Mouse (Mus musculus) lung, embryonic 15.5 days (tissue): ENCODE data around the gene Mrtfa. TPM values are rescaled to one million over a fixed set of nuclear protein-coding genes. Genes with fewer than 3 reads are reported as not detected.

Experiments used
- ATAC-seq: fragments of 200-750 bp; cut with Nextera tagmentation; 2 replicates; pipeline ENCODE4 v1.8.0; 2017; ENCODE audit warnings: moderate number of reproducible peaks, borderline replicate concordance; ENCODE audit not compliant: low FRiP score, low TSS enrichment; ENCODE audit errors: extremely low read depth
- H3K27ac ChIP-seq: fragments of 300-500 bp; sonication (generic); 2 replicates; pipeline ENCODE4 v1.5.1; 2015; ENCODE audit warnings: moderate library complexity, mild to moderate bottlenecking, inconsistent platforms
- H3K27me3 ChIP-seq: fragments of 300-500 bp; sonication (generic); 2 replicates; pipeline ENCODE4 v1.6.1; 2015; ENCODE audit warnings: inconsistent platforms
- H3K36me3 ChIP-seq: fragments of 300-500 bp; sonication (generic); 2 replicates; pipeline ENCODE4 v1.6.1; 2015; ENCODE audit warnings: inconsistent platforms
- H3K4me1 ChIP-seq: fragments of 300-500 bp; sonication (generic); 2 replicates; pipeline ENCODE4 v1.6.1; 2015; ENCODE audit warnings: inconsistent platforms
- H3K4me2 ChIP-seq: fragments of 300-500 bp; sonication (generic); 2 replicates; pipeline ENCODE4 v1.6.1; 2015; ENCODE audit warnings: inconsistent platforms, mild to moderate bottlenecking, moderate library complexity
- H3K4me3 ChIP-seq: fragments of 300-500 bp; sonication (generic); 2 replicates; pipeline ENCODE4 v1.5.1; 2015; ENCODE audit warnings: mild to moderate bottlenecking, inconsistent platforms
- H3K9ac ChIP-seq: fragments of 300-500 bp; sonication (generic); 2 replicates; pipeline ENCODE4 v1.6.1; 2015; ENCODE audit warnings: inconsistent platforms
- H3K9me3 ChIP-seq: fragments of 300-500 bp; sonication (generic); 2 replicates; pipeline ENCODE4 v1.6.1; 2016; ENCODE audit warnings: inconsistent platforms
- WGBS: fragments of 180-500 bp; shearing (Covaris S2); methylation state at CpG from one replicate; pipeline ENCODE4 v1.1.7; 2015; 5-methylcytosine and 5-hydroxymethylcytosine counted together
- polyA plus RNA-seq: library from polyadenylated mRNA; unstranded; fragments of >200 nt; fragmentation: Nextera tagmentation; extraction: Ambion mirVana; gene quantifications from 2 replicates; pipeline ENCODE4 v1.2.1, GENCODE M21; 2015

Mrtfa gene
- polyA plus RNA-seq, 1 experiment from 2014 or later: 24.2 TPM

DNA sequence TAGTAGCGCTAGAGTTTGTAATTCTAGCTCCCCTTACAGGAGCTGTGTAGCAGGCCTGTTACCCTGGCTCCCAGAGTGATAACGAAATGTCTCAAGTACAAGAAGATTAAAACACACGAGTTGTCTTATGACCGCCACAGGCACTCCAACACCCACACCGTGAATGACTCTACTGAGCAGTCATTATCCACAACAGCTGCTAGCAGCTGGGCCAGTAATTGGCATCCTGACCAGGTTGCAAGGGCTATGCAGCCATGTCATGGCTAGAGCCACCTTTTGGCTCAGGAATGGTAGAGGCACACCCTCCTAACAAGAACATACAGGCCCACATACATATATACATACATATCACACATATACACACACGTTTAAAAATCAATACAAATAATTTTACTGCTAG lies 70.4 kb downstream of the Mrtfa start:
- Histone ChIP-seq H3K27me3 (no peaks in the 10 kb centered on the region), H3K27ac (no peak overlapping the region), H3K36me3 (0 out of 2 replicates have a peak, but pooled peaks cover 3% of the 10 kb centered on the region), H3K4me1 (no peaks in the 10 kb centered on the region), H3K4me3 (no peak overlapping the region), H3K9me3 (no peaks in the 10 kb centered on the region), H3K9ac (no peak overlapping the region), H3K4me2 (no peak overlapping the region)
- WGBS: 73% methylated on average over 6 of the region's 6 CpGs
- ATAC-seq: no peak

GRCm38 (mm10) chr15:81118226-81118625 lies 72.3 kb downstream of the Mrtfa start:
- 70% methylated on average over 4 of the region's 4 CpGs for WGBS
- no peak for ATAC-seq

GRCm38 (mm10) chr15:81112589-81112988 lies 78.0 kb downstream of the Mrtfa start:
- no peak for ATAC-seq
- no peak overlapping the region for H3K4me2 ChIP-seq
- H3K4me3 ChIP-seq: no peak overlapping the region
- H3K4me1 ChIP-seq: peaks cover 21% of the 10 kb centered on the region
- no peak overlapping the region for H3K9ac ChIP-seq
- H3K27me3 ChIP-seq: no peaks in the 10 kb centered on the region
- WGBS: 32% methylated on average over 6 of the region's 6 CpGs
- H3K9me3 ChIP-seq: no peaks in the 10 kb centered on the region
- H3K27ac ChIP-seq: no peak overlapping the region
- H3K36me3 ChIP-seq: 0 out of 2 replicates have a peak, but pooled peaks cover 3% of the 10 kb centered on the region

More at GRCm38 (mm10) chr15:81118226-81118625, 72.3 kb downstream of the Mrtfa start:
- no peak overlapping the region for H3K9ac ChIP-seq
- no peaks in the 10 kb centered on the region for H3K9me3 ChIP-seq
- H3K27me3 ChIP-seq: no peaks in the 10 kb centered on the region
- H3K4me3 ChIP-seq: no peak overlapping the region
- no peak overlapping the region for H3K27ac ChIP-seq
- no peaks in the 10 kb centered on the region for H3K4me1 ChIP-seq
- no peak overlapping the region for H3K4me2 ChIP-seq
- H3K36me3 ChIP-seq: 0 out of 2 replicates have a peak, but pooled peaks cover 3% of the 10 kb centered on the region

DNA sequence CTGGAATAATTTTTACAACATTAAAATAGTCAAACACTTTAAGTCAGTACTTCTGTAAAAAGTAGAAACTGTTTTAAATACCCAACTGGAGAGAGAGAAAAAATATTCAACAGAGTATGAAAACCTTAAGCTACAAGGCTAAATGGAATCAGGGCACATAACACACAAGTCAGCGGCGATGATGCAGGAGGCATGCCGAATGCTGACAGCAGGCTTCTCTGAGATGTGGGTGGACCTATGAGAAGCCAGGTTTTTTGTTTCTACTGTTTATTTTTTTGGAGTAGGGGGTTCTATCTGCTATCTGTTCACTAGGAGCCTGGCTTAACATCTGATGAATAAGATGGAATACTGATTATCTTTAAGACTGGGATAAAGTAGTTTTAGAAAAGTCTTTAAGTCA lies 80.2 kb downstream of the Mrtfa start:
- H3K4me1 ChIP-seq: peaks cover 38% of the 10 kb centered on the region
- H3K4me2 ChIP-seq: no peak overlapping the region
- H3K4me3 ChIP-seq: no peak overlapping the region
- no peaks in the 10 kb centered on the region for H3K27me3 ChIP-seq
- H3K36me3 ChIP-seq: no peaks in the 10 kb centered on the region
- no peak for ATAC-seq
- H3K9ac ChIP-seq: no peak overlapping the region
- 55% methylated on average over 3 of the region's 3 CpGs for WGBS
- H3K27ac ChIP-seq: no peak overlapping the region
- H3K9me3 ChIP-seq: no peaks in the 10 kb centered on the region

GRCm38 (mm10) chr15:81105962-81106361 lies 84.6 kb downstream of the Mrtfa start:
- no peaks in the 10 kb centered on the region for H3K36me3 ChIP-seq
- no peak overlapping the region for H3K27ac ChIP-seq
- H3K9ac ChIP-seq: no peak overlapping the region
- no peak for ATAC-seq
- H3K4me3 ChIP-seq: no peak overlapping the region
- H3K4me2 ChIP-seq: no peak overlapping the region
- 40% methylated on average over 10 of the region's 10 CpGs for WGBS
- H3K9me3 ChIP-seq: no peaks in the 10 kb centered on the region
- H3K4me1 ChIP-seq: peaks cover 40% of the 10 kb centered on the region
- H3K27me3 ChIP-seq: no peaks in the 10 kb centered on the region

DNA sequence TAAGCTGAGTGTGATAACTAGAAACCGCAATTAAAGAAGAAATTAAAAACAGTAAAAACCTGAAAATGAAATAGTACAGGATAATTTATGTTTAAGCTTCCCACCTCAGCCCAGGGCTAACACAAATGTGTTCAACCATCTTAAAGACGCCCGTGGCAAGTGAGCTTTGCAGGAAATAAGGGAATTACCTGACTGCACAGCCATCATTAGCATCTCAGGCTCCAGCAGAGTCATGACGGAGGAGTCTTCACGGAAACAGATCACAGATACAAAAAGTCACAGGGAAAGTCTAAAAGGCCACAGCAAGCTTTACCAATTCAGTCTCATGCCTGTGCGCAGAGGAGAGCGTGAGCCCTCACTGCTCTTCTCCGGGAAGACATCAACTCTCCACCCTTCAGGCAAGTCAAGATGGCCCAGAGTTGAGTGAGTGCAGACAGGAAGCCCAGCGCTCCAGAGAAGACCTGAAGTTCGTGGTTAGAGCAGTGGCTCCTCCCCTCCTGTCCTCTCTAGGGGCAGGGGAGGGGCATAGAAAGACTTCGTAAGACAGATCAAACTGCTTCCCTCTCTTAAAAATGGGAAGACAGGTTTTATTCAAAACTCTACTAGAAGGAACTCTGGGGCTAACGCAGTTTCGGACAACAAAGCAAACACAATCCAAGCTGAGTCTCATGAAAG lies 85.8 kb downstream of the Mrtfa start:
- no peaks in the 10 kb centered on the region for H3K9me3 ChIP-seq
- peak; percentile 78; the same call in 1 of the 2 replicates for ATAC-seq
- WGBS: 34% methylated on average over 13 of the region's 13 CpGs

DNA sequence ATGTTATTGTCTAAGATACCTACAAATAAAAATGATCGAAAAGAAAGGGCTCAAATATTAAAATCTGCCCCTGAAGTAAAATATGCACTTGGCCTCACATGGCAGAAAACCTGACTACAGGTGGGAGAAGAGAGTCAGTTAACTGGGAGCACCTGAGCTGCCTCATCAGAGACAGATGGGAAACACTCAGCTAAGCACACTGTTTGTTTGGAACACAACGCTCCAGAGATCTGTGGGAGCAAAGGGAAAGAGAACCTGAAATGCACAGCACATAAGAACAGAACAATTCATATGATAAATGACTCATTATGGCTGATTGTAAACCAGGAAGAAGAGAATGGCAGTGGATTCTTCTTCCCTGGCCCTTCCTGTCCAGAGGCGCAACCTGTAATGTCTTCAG lies 87.1 kb downstream of the Mrtfa start:
- H3K9me3 ChIP-seq: no peaks in the 10 kb centered on the region
- no peak overlapping the region for H3K4me2 ChIP-seq
- no peak for ATAC-seq
- H3K4me1 ChIP-seq: peaks cover 33% of the 10 kb centered on the region
- no peak overlapping the region for H3K9ac ChIP-seq
- no peak overlapping the region for H3K27ac ChIP-seq
- H3K36me3 ChIP-seq: no peaks in the 10 kb centered on the region
- no peak overlapping the region for H3K4me3 ChIP-seq
- 80% methylated on average over 3 of the region's 3 CpGs for WGBS
- no peaks in the 10 kb centered on the region for H3K27me3 ChIP-seq

More for the DNA sequence above, 85.8 kb downstream of the Mrtfa start:
- Histone ChIP-seq H3K27me3 (no peaks in the 10 kb centered on the region), H3K4me2 (peak overlapping the region; percentile 49), H3K9ac (no peak overlapping the region), H3K4me3 (peak overlapping the region; percentile 18), H3K27ac (peak overlapping the region; percentile 12; the same call in 1 of the 2 replicates), H3K4me1 (peaks cover 40% of the 10 kb centered on the region), H3K36me3 (no peaks in the 10 kb centered on the region)

GRCm38 (mm10) chr15:81102274-81102879 lies 88.2 kb downstream of the Mrtfa start:
- WGBS: 60% methylated on average over 13 of the region's 13 CpGs
- ATAC-seq: no peak

GRCm38 (mm10) chr15:81101316-81101715 lies 89.2 kb downstream of the Mrtfa start:
- no peak for ATAC-seq
- Histone ChIP-seq H3K4me1 (peaks cover 30% of the 10 kb centered on the region), H3K4me3 (no peak overlapping the region), H3K27me3 (no peaks in the 10 kb centered on the region), H3K27ac (no peak overlapping the region), H3K9ac (no peak overlapping the region), H3K36me3 (no peaks in the 10 kb centered on the region), H3K9me3 (no peaks in the 10 kb centered on the region), H3K4me2 (no peak overlapping the region)
- 53% methylated on average over 5 of the region's 5 CpGs for WGBS

More at GRCm38 (mm10) chr15:81102274-81102879, 88.2 kb downstream of the Mrtfa start:
- H3K9me3 ChIP-seq: no peaks in the 10 kb centered on the region
- no peaks in the 10 kb centered on the region for H3K36me3 ChIP-seq
- no peak overlapping the region for H3K9ac ChIP-seq
- no peak overlapping the region for H3K4me2 ChIP-seq
- peaks cover 27% of the 10 kb centered on the region for H3K4me1 ChIP-seq
- H3K27me3 ChIP-seq: no peaks in the 10 kb centered on the region
- no peak overlapping the region for H3K4me3 ChIP-seq
- no peak overlapping the region for H3K27ac ChIP-seq

DNA sequence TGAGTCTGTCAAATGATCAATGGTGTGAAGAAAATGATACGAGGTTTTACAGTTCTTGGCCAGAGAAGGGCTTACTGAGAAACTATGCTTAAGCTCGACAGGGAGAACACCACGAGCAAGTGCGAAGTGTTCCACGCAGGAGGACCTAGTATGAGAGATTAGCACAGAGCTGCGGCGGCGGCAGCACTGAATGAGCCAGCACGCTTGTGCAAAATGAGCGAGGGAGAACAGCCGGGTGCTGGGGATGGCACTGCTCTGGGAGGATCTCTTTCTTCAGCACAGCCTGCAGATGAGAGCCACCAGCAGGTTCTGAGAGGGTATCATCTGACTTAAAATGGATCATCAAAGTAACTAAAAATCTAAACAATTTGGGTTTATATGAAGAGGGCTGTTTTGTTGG lies 91.3 kb downstream of the Mrtfa start:
- Histone ChIP-seq H3K27me3 (no peaks in the 10 kb centered on the region), H3K9me3 (no peaks in the 10 kb centered on the region), H3K9ac (no peak overlapping the region), H3K27ac (no peak overlapping the region), H3K4me3 (no peak overlapping the region), H3K4me1 (peaks cover 21% of the 10 kb centered on the region), H3K4me2 (no peak overlapping the region), H3K36me3 (no peaks in the 10 kb centered on the region)
- 71% methylated on average over 11 of the region's 11 CpGs for WGBS
- no peak for ATAC-seq

DNA sequence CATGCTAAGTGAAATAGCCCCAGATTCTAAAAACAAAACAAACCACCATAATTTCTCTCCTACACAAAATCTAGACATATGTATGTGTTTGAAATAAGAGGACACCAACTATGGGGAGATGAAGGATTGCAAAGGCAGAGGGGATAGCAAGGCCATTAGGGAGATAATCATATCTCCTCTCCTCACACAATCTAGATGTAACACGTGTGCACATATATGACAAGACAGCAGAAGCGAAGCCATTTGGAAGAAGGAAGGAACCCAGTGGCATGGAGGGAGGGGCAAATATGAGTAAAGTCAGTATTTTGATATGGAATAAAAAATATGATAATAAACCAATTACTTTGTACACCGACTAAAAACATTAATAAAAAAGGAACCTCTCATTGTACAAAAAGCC lies 91.9 kb downstream of the Mrtfa start:
- WGBS: 83% methylated on average over 3 of the region's 3 CpGs

DNA sequence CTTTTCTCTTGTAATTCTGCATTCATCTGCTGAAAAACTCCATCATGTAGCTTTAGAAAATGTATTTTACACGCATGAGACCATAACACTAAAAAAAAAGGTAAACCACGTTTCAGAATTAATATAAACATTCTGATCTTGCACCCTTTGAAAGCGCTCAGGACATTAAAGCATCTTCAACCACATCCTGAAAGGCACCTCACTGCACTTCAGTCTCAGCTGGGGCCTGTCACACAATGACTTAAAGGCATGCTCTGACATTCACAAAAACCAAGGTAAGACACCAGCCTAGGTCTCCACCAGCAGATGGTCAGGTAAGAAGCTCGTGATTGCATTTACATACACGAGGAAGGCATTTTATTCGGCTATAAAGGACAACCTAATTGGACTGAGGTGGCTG lies 92.7 kb downstream of the Mrtfa start:
- H3K9ac ChIP-seq: no peak overlapping the region
- H3K9me3 ChIP-seq: no peaks in the 10 kb centered on the region
- H3K27me3 ChIP-seq: no peaks in the 10 kb centered on the region
- H3K36me3 ChIP-seq: no peaks in the 10 kb centered on the region
- WGBS: 63% methylated on average over 6 of the region's 6 CpGs
- H3K4me2 ChIP-seq: no peak overlapping the region
- no peak overlapping the region for H3K4me3 ChIP-seq
- H3K27ac ChIP-seq: no peak overlapping the region
- peaks cover 21% of the 10 kb centered on the region for H3K4me1 ChIP-seq
- no peak for ATAC-seq

More for the DNA sequence above, 91.9 kb downstream of the Mrtfa start:
- Histone ChIP-seq H3K4me2 (no peak overlapping the region), H3K9ac (no peak overlapping the region), H3K4me3 (no peak overlapping the region), H3K9me3 (no peaks in the 10 kb centered on the region), H3K36me3 (no peaks in the 10 kb centered on the region), H3K27ac (no peak overlapping the region), H3K4me1 (peaks cover 21% of the 10 kb centered on the region), H3K27me3 (no peaks in the 10 kb centered on the region)
- ATAC-seq: no peak
